Mouse (Mus musculus) heart, embryonic 15.5 days (tissue): ENCODE results near the gene Stx1a. TPM values are rescaled to one million over a fixed set of nuclear protein-coding genes. Genes with fewer than 3 reads are reported as not detected.

Source experiments
- ATAC-seq: fragments of 200-750 bp; cut with Nextera tagmentation; replicated peaks from 2 replicates; pipeline ENCODE4 v1.8.0; 2017; ENCODE audit warnings: low read depth, moderate TSS enrichment; ENCODE audit not compliant: insufficient number of reproducible peaks, insufficient read depth, low FRiP score
- H3K27ac ChIP-seq: fragments of 300-500 bp; sonication (generic); 2 replicates; pipeline ENCODE4 v1.5.1; 2015; ENCODE audit warnings: mild to moderate bottlenecking, inconsistent platforms
- H3K27me3 ChIP-seq: fragments of 300-500 bp; sonication (generic); 2 replicates; pipeline ENCODE4 v1.6.1; 2015; ENCODE audit warnings: inconsistent platforms
- H3K36me3 ChIP-seq: fragments of 300-500 bp; sonication (generic); 2 replicates; pipeline ENCODE4 v1.6.1; 2015; ENCODE audit warnings: mild to moderate bottlenecking, inconsistent platforms
- H3K4me1 ChIP-seq: fragments of 300-500 bp; sonication (generic); replicated peaks from 2 replicates; pipeline ENCODE4 v1.6.1; 2015; ENCODE audit warnings: inconsistent platforms
- H3K4me2 ChIP-seq: fragments of 300-500 bp; sonication (generic); 2 replicates; pipeline ENCODE4 v1.6.1; 2015; ENCODE audit warnings: inconsistent platforms, mild to moderate bottlenecking, moderate library complexity
- H3K4me3 ChIP-seq: fragments of 300-500 bp; sonication (generic); 2 replicates; pipeline ENCODE4 v1.5.1; 2015; ENCODE audit warnings: mild to moderate bottlenecking, inconsistent platforms
- H3K9ac ChIP-seq: fragments of 300-500 bp; sonication (generic); 2 replicates; pipeline ENCODE4 v1.6.1; 2015; ENCODE audit warnings: mild to moderate bottlenecking, inconsistent platforms
- H3K9me3 ChIP-seq: fragments of 300-500 bp; sonication (generic); replicated peaks from 2 replicates; pipeline ENCODE4 v1.6.1; 2016; ENCODE audit warnings: inconsistent platforms
- WGBS: fragments of 180-500 bp; shearing (Covaris S2); methylation state at CpG from one replicate; pipeline ENCODE4 v1.1.7; 2015; ENCODE audit warnings: mixed read lengths; 5-methylcytosine and 5-hydroxymethylcytosine counted together
- polyA plus RNA-seq: library from polyadenylated mRNA; unstranded; fragments of >200 nt; fragmentation: Nextera tagmentation; extraction: Ambion mirVana; gene quantifications from 2 replicates; pipeline ENCODE4 v1.2.1, GENCODE M21; 2015

The Stx1a gene
- polyA plus RNA-seq, 1 experiment from 2014 or later, result 6.2 TPM

GRCm38 (mm10) chr5:135024665-135025224 lies 1.5 kb downstream of the Stx1a start:
- peak overlapping the region; percentile 76 for H3K4me3 ChIP-seq
- peak overlapping the region; percentile 88 for H3K4me2 ChIP-seq
- H3K4me1 ChIP-seq, result peaks cover 65% of the 10 kb centered on the region
- H3K27ac ChIP-seq, result peak overlapping the region; percentile 66; the same call in 1 of the 2 replicates
- H3K9ac ChIP-seq, result peak overlapping the region; percentile 77
- no peak for ATAC-seq
- 25% methylated on average over 11 of the region's 11 CpGs for WGBS
- H3K36me3 ChIP-seq, result no peaks in the 10 kb centered on the region
- no peaks in the 10 kb centered on the region for H3K27me3 ChIP-seq
- H3K9me3 ChIP-seq, result no peaks in the 10 kb centered on the region

- Histone ChIP-seq H3K4me1 (peaks cover 65% of the 10 kb centered on the region), H3K9ac (no peak overlapping the region), H3K27ac (no peak overlapping the region), H3K4me3 (peak overlapping the region; percentile 17; the same call in 1 of the 2 replicates), H3K9me3 (no peaks in the 10 kb centered on the region), H3K36me3 (no peaks in the 10 kb centered on the region), H3K4me2 (peak overlapping the region; percentile 88), H3K27me3 (no peaks in the 10 kb centered on the region)
- no peak for ATAC-seq
- WGBS, result 28% methylated on average over 7 of the region's 7 CpGs
These were observed 2.6 kb downstream of the Stx1a start for GRCm38 (mm10) chr5:135025899-135026298.

GRCm38 (mm10) chr5:135029007-135029854 lies 5.9 kb downstream of the Stx1a start:
- H3K36me3 ChIP-seq, result no peaks in the 10 kb centered on the region
- H3K4me2 ChIP-seq, result peak overlapping the region; percentile 46
- ATAC-seq, result peak; percentile 18; the same call in 1 of the 2 replicates
- WGBS, result 34% methylated on average over 18 of the region's 18 CpGs
- H3K4me3 ChIP-seq, result no peak overlapping the region
- H3K27me3 ChIP-seq, result no peaks in the 10 kb centered on the region
- peaks cover 35% of the 10 kb centered on the region for H3K4me1 ChIP-seq
- H3K27ac ChIP-seq, result peak overlapping the region; percentile 55
- no peak overlapping the region for H3K9ac ChIP-seq
- H3K9me3 ChIP-seq, result no peaks in the 10 kb centered on the region

GRCm38 (mm10) chr5:135032581-135032980 lies 9.3 kb downstream of the Stx1a start:
- WGBS, result 91% methylated on average over 5 of the region's 5 CpGs
- Histone ChIP-seq H3K27me3 (no peaks in the 10 kb centered on the region), H3K4me1 (peaks cover 16% of the 10 kb centered on the region), H3K4me3 (no peak overlapping the region), H3K9me3 (no peaks in the 10 kb centered on the region), H3K4me2 (no peak overlapping the region), H3K27ac (no peak overlapping the region), H3K9ac (no peak overlapping the region), H3K36me3 (no peaks in the 10 kb centered on the region)
- ATAC-seq, result no peak

GRCm38 (mm10) chr5:135034593-135034992 lies 11.3 kb downstream of the Stx1a start:
- 93% methylated on average over 2 of the region's 2 CpGs for WGBS
- no peak overlapping the region for H3K4me2 ChIP-seq
- peaks cover 4% of the 10 kb centered on the region for H3K4me1 ChIP-seq
- no peak for ATAC-seq
- no peak overlapping the region for H3K4me3 ChIP-seq
- no peak overlapping the region for H3K27ac ChIP-seq
- no peak overlapping the region for H3K9ac ChIP-seq
- peaks cover 3% of the 10 kb centered on the region; the same call in 1 of the 2 replicates for H3K36me3 ChIP-seq
- no peaks in the 10 kb centered on the region for H3K27me3 ChIP-seq
- H3K9me3 ChIP-seq, result no peaks in the 10 kb centered on the region

GRCm38 (mm10) chr5:135035608-135036359 lies 12.5 kb downstream of the Stx1a start:
- no peak overlapping the region for H3K4me3 ChIP-seq
- H3K9me3 ChIP-seq, result no peaks in the 10 kb centered on the region
- H3K36me3 ChIP-seq, result peaks cover 3% of the 10 kb centered on the region; the same call in 1 of the 2 replicates
- no peak for ATAC-seq
- peaks cover 16% of the 10 kb centered on the region for H3K4me1 ChIP-seq
- H3K9ac ChIP-seq, result no peak overlapping the region
- no peak overlapping the region for H3K27ac ChIP-seq
- H3K27me3 ChIP-seq, result no peaks in the 10 kb centered on the region
- 60% methylated on average over 18 of the region's 18 CpGs for WGBS
- no peak overlapping the region for H3K4me2 ChIP-seq

- WGBS, result 79% methylated on average over 3 of the region's 3 CpGs
- Histone ChIP-seq H3K9me3 (no peaks in the 10 kb centered on the region), H3K4me3 (no peak overlapping the region), H3K4me1 (peaks cover 18% of the 10 kb centered on the region), H3K27me3 (no peaks in the 10 kb centered on the region), H3K9ac (no peak overlapping the region), H3K36me3 (peaks cover 3% of the 10 kb centered on the region; the same call in 1 of the 2 replicates), H3K27ac (no peak overlapping the region), H3K4me2 (no peak overlapping the region)
- no peak for ATAC-seq
These were observed 14.7 kb downstream of the Stx1a start for GRCm38 (mm10) chr5:135037946-135038345.

- Histone ChIP-seq H3K9me3 (no peaks in the 10 kb centered on the region), H3K27ac (no peak overlapping the region), H3K4me2 (no peak overlapping the region), H3K27me3 (no peaks in the 10 kb centered on the region), H3K36me3 (peaks cover 7% of the 10 kb centered on the region), H3K9ac (no peak overlapping the region; the same call in 1 of the 2 replicates), H3K4me1 (peaks cover 18% of the 10 kb centered on the region), H3K4me3 (no peak overlapping the region)
- 80% methylated on average over 9 of the region's 9 CpGs for WGBS
- ATAC-seq, result no peak
These were observed 16.3 kb downstream of the Stx1a start for GRCm38 (mm10) chr5:135039541-135039940.

GRCm38 (mm10) chr5:135040059-135040458 lies 16.8 kb downstream of the Stx1a start:
- no peak overlapping the region for H3K4me2 ChIP-seq
- no peak overlapping the region; the same call in 1 of the 2 replicates for H3K9ac ChIP-seq
- H3K4me1 ChIP-seq, result peaks cover 18% of the 10 kb centered on the region
- no peaks in the 10 kb centered on the region for H3K27me3 ChIP-seq
- no peak overlapping the region for H3K4me3 ChIP-seq
- WGBS, result 31% methylated on average over 6 of the region's 6 CpGs
- H3K36me3 ChIP-seq, result peaks cover 13% of the 10 kb centered on the region
- H3K27ac ChIP-seq, result 0 out of 2 replicates have a peak overlapping the region, but pooled peaks have one; percentile 20
- ATAC-seq, result no peak
- no peaks in the 10 kb centered on the region for H3K9me3 ChIP-seq

- peaks cover 15% of the 10 kb centered on the region for H3K4me1 ChIP-seq
- no peak overlapping the region for H3K9ac ChIP-seq
- H3K4me3 ChIP-seq, result no peak overlapping the region
- H3K36me3 ChIP-seq, result peaks cover 14% of the 10 kb centered on the region
- no peak for ATAC-seq
- no peaks in the 10 kb centered on the region for H3K27me3 ChIP-seq
- no peaks in the 10 kb centered on the region for H3K9me3 ChIP-seq
- no peak overlapping the region for H3K4me2 ChIP-seq
- no peak overlapping the region for H3K27ac ChIP-seq
- WGBS, result 50% methylated on average over 11 of the region's 11 CpGs
These were observed 17.5 kb downstream of the Stx1a start for GRCm38 (mm10) chr5:135040777-135041176.
